Mouse (Mus musculus) c-Kit-positive CD71-positive TER-119-negative erythroid progenitor cells, embryonic 14.5 days (primary cell): ENCODE data around the gene Rbm14.
A peak's percentile ranks its signal among the peaks of the same experiment; 100 is the strongest.
"Not testable (repeated sequence)": the region's sequence is repeated elsewhere in the genome, so short reads cannot be mapped to it uniquely, and the experiment has no call there.

ENCODE experiments used
- DNase-seq: peaks from one replicate; pipeline ENCODE4 v3.0.0-alpha.2; 2013; ENCODE audit warnings: low read depth

Gene Rbm14

DNA sequence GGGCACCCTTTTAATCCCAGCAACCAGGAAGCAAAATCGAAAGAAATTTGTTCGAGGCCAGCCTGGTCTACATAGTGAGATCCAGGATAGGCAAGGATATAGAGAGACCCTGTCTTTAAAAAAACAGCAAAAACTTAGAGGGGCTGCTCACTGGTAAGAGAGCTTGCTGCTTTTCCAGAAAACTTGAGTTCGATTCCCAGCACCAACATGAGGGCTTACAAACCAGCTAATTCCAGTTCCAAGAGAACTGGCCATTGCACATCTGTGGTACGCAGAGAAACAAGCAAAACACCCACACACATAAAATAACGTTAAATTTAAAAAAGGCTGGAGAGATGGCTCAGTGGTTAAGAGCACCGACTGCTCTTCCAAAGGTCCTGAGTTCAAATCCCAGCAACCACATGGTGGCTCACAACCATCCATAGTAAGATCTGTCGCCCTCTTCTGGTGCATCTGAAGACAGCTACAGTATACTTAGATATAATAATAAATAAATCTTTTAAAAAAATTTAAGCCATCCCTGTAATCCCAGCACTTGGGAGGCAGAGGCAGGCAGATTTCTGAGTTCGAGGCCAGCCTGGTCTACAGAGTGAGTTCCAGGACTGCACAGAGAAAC lies 1.0 kb upstream of the Rbm14 start:
- not testable (repeated sequence) for DNase-seq

GRCm38 (mm10) chr19:4811909-4812242 lies 442 bp upstream of the Rbm14 start:
- no peak for DNase-seq

GRCm38 (mm10) chr19:4810746-4811062 lies 730 bp downstream of the Rbm14 start:
- DNase-seq = no peak

- DNase-seq = no peak
These were observed 1.1 kb downstream of the Rbm14 start for GRCm38 (mm10) chr19:4810309-4810708.

DNA sequence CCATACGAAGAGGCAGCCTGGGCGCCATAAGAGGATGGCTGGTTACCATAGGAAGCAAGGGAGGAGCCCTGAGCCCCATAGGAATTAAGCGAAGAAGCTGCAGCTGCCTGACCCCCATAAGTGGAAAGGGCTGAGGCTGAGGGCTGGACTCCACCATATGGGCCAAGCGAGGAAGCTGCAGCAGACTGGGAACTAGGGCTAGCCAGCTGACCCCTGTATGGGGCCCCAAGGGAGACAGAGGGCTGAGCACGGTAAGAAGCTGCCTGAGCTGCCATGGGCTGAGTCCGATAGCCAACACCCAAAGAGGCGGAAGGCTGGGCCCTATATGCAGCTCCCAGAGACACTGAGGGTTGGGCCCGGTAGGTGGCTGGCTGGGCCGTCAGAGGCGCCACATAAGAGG lies 8.2 kb downstream of the Rbm14 start:
- DNase-seq = no peak

GRCm38 (mm10) chr19:4802691-4803091 lies 8.7 kb downstream of the Rbm14 start:
- no peak for DNase-seq

DNA sequence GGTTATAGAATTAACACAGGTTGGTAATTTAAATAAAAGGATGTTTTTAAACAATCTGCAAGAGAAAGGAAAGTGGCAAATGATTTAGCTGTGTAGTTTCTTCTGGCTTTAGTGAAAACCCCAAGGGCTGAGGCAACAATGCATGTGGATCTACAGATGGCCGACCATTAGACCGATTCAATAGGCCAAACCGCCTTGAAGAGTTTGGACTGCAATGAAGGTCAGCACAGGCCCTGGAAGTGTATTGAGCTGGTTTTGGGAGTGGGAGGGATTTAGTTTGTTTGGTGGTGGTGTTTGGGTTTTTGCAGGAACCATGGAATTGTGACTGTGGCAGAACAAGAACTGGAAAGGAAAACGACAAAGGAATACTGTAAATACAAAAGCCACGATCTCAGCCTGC lies 12.4 kb downstream of the Rbm14 start:
- no peak for DNase-seq

GRCm38 (mm10) chr19:4797846-4798245 lies 13.6 kb downstream of the Rbm14 start:
- DNase-seq = no peak

- DNase-seq = no peak
These were observed 15.5 kb downstream of the Rbm14 start for GRCm38 (mm10) chr19:4795929-4796328.

DNA sequence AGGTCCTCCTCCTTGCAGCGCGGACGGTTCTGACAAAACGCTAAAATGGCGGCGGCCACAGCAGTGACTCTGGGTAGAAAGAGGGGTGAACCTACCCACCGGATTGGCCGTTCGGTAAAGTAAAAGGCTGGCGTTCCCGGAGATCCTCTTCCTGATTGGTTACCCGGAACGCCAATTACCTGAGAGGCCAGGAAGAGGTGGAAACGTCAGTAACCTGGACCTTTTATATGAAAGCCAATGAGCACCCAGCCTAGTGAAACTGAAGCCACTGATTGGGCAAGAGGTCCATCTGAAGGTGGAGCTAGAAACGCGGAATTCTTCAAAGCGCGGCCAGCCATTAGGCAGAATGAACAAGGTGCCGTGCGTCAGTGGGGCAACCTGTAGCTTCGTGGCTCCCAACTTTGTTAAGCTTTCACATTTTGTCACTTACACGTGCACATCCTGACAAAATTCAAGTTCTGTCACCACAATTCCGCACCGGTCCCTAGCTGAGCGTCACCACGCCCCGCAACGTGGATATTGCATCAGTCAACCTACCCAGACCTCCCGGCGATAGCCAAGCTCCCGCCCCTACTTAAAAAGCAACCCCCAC lies 17.5 kb downstream of the Rbm14 start, which contains the start of gene Rbm4:
TSS of gene Rbm4 (minus strand) at position 71 of the 592 bp plus-strand sequence.
- peak; percentile 100 for DNase-seq

- no peak for DNase-seq
These were observed 18.1 kb downstream of the Rbm14 start for GRCm38 (mm10) chr19:4793281-4793830.

DNA sequence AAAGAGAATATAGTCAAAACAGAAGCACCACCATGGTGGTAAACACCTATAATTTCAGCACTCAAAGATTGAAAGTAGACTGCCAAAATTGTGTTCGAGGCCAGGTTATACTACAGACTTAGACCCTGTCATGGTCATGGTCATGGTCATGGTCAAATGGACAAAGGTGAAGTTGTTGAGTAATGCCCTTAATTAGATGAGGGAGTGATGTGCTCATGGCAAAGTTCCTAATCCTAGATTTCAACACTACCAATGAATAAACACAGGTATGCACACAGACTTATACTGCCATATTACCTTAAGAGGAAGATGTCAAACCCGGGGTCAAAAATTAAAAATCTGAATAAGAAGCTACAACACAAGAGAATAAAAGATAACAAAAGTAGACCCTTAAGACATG lies 25.1 kb downstream of the Rbm14 start:
- DNase-seq = no peak

DNA sequence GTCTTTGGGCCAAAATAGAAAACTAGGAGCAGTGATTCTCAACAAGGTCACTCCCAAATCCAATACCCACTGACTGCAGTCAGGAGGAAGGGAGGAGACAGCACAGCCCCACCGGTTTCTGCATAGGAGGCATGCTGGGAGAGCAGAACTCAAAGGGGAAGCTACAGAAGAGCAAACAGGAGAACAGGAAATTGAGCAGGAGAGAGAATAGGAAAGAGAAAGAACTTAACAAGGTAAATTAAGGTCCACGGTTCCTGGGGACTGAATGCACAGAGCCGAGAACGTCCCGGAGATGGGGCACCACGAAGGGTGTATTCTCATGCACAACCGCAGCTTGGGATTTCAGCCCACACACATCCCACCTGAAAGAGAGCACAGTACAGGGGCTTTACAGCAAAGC lies 26.2 kb downstream of the Rbm14 start:
- no peak for DNase-seq

DNA sequence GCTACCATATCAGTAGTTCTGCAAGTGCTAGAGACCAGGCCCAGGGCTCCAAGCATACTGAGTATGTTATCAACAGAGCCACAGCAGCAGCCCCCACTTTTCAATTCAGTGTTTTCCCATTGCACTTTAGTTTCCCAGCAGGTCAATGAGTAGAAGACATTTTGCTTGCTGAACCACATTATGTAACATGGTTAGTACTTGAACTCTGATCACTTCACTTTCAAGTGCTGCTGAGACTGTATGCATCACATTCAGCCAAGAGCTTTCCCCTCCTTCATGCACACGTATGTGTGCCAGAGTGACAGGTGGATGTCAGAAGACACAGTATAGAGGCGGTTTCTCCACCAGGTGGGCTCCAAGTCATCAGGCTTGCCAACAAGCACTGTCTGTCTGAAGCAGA lies 28.5 kb downstream of the Rbm14 start:
- DNase-seq = no peak

- no peak for DNase-seq
These were observed 38.6 kb downstream of the Rbm14 start for GRCm38 (mm10) chr19:4772785-4773184.

- DNase-seq = no peak
These were observed 43.8 kb downstream of the Rbm14 start for GRCm38 (mm10) chr19:4767507-4768148.

DNA sequence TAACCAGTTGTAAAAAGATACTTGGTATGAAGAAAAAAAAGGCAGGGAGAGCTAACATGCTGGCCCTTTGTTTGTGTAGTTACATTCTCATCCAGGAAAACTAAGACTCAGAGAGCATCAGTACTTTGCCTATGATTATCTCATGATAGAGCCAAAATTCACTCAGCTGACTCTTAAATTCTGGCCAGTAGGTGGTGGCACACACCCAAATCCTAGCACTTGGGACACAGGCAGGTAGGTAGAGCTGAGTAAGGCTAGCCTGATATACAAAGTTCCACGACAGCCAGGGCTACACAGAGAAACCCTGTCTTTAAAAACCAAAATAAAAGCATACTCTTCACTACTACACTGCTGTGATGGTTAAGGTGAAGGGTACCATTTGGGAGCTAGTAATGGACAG lies 48.6 kb downstream of the Rbm14 start:
- no peak for DNase-seq

DNA sequence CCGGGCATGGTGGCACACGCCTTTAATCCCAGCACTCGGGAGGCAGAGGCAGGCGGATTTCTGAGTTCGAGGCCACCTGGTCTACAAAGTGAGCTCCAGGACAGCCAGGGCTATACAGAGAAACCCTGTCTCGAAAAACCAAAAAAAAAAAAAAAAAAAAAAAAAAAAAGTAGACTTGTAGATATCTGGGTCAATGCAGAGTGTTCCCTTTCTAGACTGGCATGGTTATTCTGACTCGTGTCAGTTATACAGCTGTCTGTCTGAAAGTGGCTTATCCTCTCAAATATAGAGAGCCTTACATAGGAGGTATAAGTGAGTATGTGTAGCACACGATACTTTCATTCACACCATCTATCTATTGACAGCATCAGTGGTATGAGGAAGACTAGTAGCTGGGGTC lies 50.9 kb downstream of the Rbm14 start:
- not testable (repeated sequence) for DNase-seq

- DNase-seq = no peak
These were observed 54.5 kb downstream of the Rbm14 start for GRCm38 (mm10) chr19:4756921-4757320.

- DNase-seq = peak; percentile 89
These were observed 55.1 kb downstream of the Rbm14 start, which contains the start of gene Rbm4b for GRCm38 (mm10) chr19:4756193-4756911. TSS of gene Rbm4b (plus strand) at chr19:4756497.

DNA sequence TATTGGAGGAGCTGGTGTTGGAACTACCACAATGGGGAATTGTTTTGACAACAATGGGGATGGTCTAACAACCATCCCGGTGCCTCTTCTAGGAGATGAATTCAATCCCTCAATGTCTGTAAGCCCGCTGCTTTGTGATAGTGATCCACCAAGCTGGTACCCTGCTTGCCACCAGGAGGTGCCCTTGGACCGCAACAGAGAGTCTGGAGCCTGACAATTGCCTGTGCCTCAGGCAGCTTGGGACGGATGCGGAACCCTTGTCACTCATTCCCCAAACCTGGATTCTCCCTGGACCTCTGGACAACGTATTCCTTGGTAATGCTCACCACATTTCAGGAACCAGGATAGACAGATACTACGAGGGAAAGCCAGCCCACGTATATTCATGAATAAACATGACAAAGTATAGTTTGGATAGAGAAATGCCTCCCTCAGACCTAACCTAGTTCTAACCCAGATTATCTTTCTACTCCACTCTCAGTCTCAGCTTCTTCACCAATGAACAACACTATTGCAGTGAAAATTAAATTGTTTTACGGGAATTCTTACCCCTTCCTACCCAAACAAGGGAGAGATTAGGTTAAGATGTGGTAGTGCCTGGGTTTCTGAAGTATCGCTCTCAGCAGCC lies 55.8 kb downstream of the Rbm14 start:
- peak; percentile 83 for DNase-seq
